Mouse (Mus musculus) thymus, adult 2 months (tissue): ENCODE measurements around the gene Fthl17d.

Experiments
- CTCF ChIP-seq: fragments of 200-500 bp; IDR thresholded peaks from 2 replicates; pipeline ENCODE4 v1.5.1; 2012; ENCODE audit warnings: mild to moderate bottlenecking, control low read depth, low read length, moderate library complexity, borderline replicate concordance; ENCODE audit not compliant: control insufficient read depth, poor library complexity, insufficient read depth; ENCODE audit errors: extremely low read depth
- POLR2A ChIP-seq: fragments of 200-500 bp; IDR thresholded peaks from 2 replicates; pipeline ENCODE4 v1.6.1; 2012; ENCODE audit warnings: mild to moderate bottlenecking, low read length, control low read depth, moderate library complexity; ENCODE audit not compliant: control insufficient read depth, poor library complexity, insufficient read depth; ENCODE audit errors: extremely low read depth

DNA sequence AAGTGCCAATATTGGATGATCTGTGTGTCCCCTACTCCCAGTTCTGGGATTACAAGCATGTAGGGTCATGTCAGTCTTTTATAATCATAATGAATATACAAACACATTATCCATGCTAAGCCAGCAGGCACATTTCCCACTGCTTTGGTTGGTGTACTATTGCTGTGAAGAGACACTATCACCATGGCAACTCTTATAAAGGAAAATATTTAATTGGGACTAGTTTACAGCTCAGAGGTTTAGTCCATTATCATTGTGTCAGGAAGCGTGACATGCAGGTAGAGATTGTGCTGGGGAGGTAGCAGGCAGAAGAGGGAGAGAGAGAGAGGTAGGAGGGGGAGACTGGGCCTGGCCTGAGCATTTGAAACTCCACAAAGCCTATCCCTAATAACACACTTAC, 29.5 kb upstream of the Fthl17d start:
- TF ChIP-seq CTCF: no peak
- no peak for TF ChIP-seq POLR2A
